Mouse (Mus musculus): ENCODE data around the gene Trappc3l. TPM values are rescaled to one million over a fixed set of nuclear protein-coding genes. Genes with fewer than 3 reads are reported as not detected.

Trappc3l gene
- polyA plus RNA-seq, 1 experiment from 2014 or later: not detected

DNA sequence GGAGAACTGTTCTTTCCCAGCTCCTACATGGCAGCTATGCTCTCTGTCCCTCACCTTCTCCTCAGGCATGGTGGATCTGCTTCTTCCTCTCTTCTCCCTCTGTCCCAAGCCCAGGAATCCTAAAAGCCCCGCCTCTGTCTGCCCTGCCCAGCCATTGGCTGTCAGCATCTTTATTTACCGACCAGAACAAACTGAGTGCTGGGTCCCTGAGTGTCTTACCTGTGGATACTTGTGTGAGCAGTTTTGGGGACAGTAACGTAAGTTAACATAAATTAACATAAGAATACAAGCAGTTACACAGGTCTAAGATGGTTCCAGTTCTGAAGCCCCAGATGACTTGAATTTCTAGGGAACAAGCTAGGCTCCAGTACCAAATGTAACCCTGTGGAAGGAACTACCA lies 29.2 kb downstream of the Trappc3l start:
- no peaks in the 10 kb centered on the region for H3K27me3 ChIP-seq

DNA sequence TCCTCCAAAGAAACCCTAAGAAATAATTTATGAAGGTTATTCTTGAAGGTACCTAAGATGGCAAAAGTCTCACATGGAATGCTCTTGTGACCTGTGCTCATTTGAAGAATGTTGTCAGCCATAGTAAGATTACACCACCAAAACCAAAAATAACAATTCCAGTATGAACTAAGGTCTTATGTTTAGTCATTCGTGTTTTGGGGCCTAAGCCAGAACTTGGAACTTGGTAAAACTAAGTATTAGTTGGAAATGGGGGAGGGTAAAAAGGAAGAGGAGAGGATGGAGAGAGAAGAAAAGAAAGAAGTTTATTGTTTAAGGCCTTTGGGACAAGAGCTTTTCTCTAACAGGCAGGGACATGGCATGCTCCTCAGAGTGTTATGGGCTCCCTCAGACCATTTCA lies 32.2 kb downstream of the Trappc3l start:
- H3K9me3 ChIP-seq: no peaks in the 10 kb centered on the region
- no peak for ATAC-seq (ENCODE audit: low read depth)
- no peak overlapping the region for H3K4me3 ChIP-seq
- H3K36me3 ChIP-seq: no peaks in the 10 kb centered on the region
- no peaks in the 10 kb centered on the region for H3K4me1 ChIP-seq (replicated peaks)
- WGBS: 73% methylated on average over 1 of the region's 1 CpGs
- H3K27ac ChIP-seq (replicated peaks): no peak overlapping the region
- H3K9ac ChIP-seq: no peak overlapping the region
- H3K4me2 ChIP-seq: no peak overlapping the region
- H3K27me3 ChIP-seq: no peaks in the 10 kb centered on the region

More for the DNA sequence above, 29.2 kb downstream of the Trappc3l start:
- H3K27ac ChIP-seq (replicated peaks): no peak overlapping the region
- H3K36me3 ChIP-seq: no peaks in the 10 kb centered on the region
- no peak overlapping the region for H3K4me2 ChIP-seq
- no peaks in the 10 kb centered on the region for H3K4me1 ChIP-seq (replicated peaks)
- H3K9me3 ChIP-seq: no peaks in the 10 kb centered on the region
- WGBS: 55% methylated on average over 3 of the region's 3 CpGs
- no peak for ATAC-seq (ENCODE audit: low read depth)
- no peak overlapping the region for H3K4me3 ChIP-seq
- no peak overlapping the region for H3K9ac ChIP-seq

DNA sequence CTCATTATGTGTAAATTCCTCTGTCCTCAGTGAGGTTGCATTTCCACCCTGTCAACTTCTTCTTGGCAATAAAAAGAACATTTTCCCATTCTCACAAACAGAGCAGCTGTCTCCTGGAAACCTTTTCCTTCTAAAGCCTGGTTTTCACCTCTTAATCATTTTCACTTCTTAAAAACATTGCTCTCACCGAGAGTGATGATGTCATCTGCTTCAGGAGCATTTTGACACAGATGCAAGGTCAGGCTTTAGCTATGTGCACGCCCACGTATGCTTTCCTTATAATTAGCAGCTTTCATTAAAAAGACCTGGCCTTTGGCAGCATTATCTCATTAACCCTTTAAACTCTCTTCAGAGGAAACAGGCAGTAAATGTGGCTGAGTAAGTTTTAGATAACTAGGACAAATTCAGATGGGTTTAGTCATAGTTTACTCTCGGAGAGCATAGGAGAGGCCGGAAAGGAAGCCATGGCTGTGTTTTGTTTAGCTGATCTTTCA lies 33.6 kb downstream of the Trappc3l start:
- Histone ChIP-seq H3K27me3 (no peaks in the 10 kb centered on the region), H3K27ac (replicated peaks) (no peak overlapping the region), H3K9ac (no peak overlapping the region), H3K4me3 (no peak overlapping the region), H3K4me2 (no peak overlapping the region), H3K36me3 (no peaks in the 10 kb centered on the region), H3K9me3 (no peaks in the 10 kb centered on the region), H3K4me1 (replicated peaks) (no peaks in the 10 kb centered on the region)
- ATAC-seq (ENCODE audit: low read depth): no peak
- 65% methylated on average over 5 of the region's 5 CpGs for WGBS

DNA sequence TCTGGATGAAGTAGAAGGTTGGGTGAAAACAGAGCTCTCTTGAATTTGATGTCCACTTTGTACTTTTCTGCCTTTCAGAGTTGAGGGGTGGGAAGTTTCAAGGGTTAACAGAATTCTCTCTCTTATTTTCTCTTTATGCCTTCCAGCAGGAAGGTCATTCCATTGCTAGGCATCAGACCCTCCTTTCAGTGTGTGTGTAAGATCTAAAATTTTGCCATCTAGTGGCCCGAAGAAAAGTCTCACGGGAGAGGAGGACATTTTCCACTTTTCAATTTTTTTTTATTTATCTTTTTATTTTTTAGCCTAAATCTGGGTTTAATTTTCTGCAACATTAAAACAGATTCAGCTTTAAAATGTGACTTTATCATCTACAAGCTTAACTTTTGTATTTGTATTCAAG lies 34.3 kb downstream of the Trappc3l start:
- no peak for ATAC-seq (ENCODE audit: low read depth)
- no peaks in the 10 kb centered on the region for H3K9me3 ChIP-seq
- H3K36me3 ChIP-seq: no peaks in the 10 kb centered on the region
- H3K4me1 ChIP-seq (replicated peaks): no peaks in the 10 kb centered on the region
- WGBS: 60% methylated on average over 2 of the region's 2 CpGs
- H3K9ac ChIP-seq: no peak overlapping the region
- no peak overlapping the region for H3K4me2 ChIP-seq
- no peak overlapping the region for H3K4me3 ChIP-seq
- H3K27ac ChIP-seq (replicated peaks): no peak overlapping the region
- H3K27me3 ChIP-seq: no peaks in the 10 kb centered on the region

DNA sequence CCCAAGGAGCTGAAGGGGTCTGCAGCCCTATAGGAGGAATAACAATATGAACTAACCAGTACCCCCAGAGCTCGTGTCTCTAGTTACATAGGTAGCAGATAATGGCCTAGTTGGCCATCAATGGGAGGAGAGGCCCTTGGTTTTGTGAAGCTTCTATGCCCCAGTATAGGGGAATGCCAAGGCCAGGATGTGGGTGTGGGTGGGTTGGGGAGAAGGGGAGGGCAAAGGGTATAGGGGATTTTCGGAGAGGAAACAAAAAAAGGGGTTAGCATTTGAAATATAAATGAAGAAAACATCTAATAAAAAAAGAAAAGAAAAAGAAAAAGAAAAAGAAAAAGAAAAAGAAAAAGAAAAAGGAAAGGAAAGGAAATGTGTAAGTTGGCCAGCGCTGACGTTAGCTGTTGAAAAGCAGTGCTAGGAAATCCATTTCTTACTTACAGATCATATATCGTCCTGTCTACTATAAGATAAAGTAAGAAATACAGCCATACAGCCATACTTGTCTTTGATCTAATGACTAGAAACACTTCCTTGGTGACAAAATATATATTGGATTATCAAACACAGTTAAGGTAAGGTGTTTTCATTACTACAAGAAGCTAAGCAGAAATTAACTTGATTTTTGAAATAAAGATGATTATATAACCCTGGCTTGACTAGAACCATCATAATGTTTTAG lies 37.3 kb downstream of the Trappc3l start:
- ATAC-seq (ENCODE audit: low read depth): no peak
- Histone ChIP-seq H3K4me3 (no peak overlapping the region), H3K36me3 (no peaks in the 10 kb centered on the region), H3K27me3 (no peaks in the 10 kb centered on the region), H3K4me1 (replicated peaks) (no peaks in the 10 kb centered on the region), H3K4me2 (no peak overlapping the region), H3K9me3 (no peaks in the 10 kb centered on the region), H3K9ac (no peak overlapping the region), H3K27ac (replicated peaks) (no peak overlapping the region)
- WGBS: 87% methylated on average over 5 of the region's 5 CpGs

DNA sequence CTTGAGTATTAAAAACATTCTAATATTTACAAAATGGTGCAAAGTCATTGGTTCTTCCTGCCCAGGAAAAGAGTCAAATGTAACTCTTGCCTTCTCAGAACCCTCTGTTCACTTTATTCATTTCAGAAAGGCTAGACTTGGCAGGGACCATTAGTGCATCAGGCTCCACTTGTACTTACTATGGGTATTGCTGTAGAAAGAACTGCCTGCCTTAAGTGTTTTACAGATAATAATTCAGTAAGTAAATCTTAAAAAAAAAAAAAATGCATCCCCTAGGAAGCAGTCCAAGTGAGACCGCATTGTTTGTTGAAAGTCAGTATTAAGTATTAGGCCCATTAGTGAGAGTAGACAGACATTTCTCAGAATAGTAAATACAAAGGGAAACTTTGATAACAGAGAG lies 49.1 kb downstream of the Trappc3l start:
- 90% methylated on average over 1 of the region's 1 CpGs for WGBS
- ATAC-seq (ENCODE audit: low read depth): no peak

GRCm38 (mm10) chr10:34088515-34088914 lies 51.1 kb downstream of the Trappc3l start:
- Histone ChIP-seq H3K4me2 (no peak overlapping the region), H3K9ac (no peak overlapping the region), H3K4me1 (replicated peaks) (no peaks in the 10 kb centered on the region), H3K9me3 (no peaks in the 10 kb centered on the region), H3K27ac (replicated peaks) (no peak overlapping the region), H3K27me3 (no peaks in the 10 kb centered on the region), H3K36me3 (no peaks in the 10 kb centered on the region), H3K4me3 (no peak overlapping the region)
- ATAC-seq (ENCODE audit: low read depth): no peak
- 85% methylated on average over 2 of the region's 2 CpGs for WGBS

More for the DNA sequence above, 49.1 kb downstream of the Trappc3l start:
- H3K27me3 ChIP-seq: no peaks in the 10 kb centered on the region
- no peaks in the 10 kb centered on the region for H3K4me1 ChIP-seq (replicated peaks)
- H3K27ac ChIP-seq (replicated peaks): no peak overlapping the region
- H3K9me3 ChIP-seq: no peaks in the 10 kb centered on the region
- H3K4me3 ChIP-seq: no peak overlapping the region
- H3K36me3 ChIP-seq: no peaks in the 10 kb centered on the region
- H3K4me2 ChIP-seq: no peak overlapping the region
- H3K9ac ChIP-seq: no peak overlapping the region

GRCm38 (mm10) chr10:34089517-34089916 lies 52.1 kb downstream of the Trappc3l start:
- Histone ChIP-seq H3K9ac (no peak overlapping the region), H3K27ac (replicated peaks) (no peak overlapping the region), H3K4me3 (no peak overlapping the region), H3K9me3 (no peaks in the 10 kb centered on the region), H3K27me3 (no peaks in the 10 kb centered on the region), H3K36me3 (no peaks in the 10 kb centered on the region), H3K4me2 (no peak overlapping the region), H3K4me1 (replicated peaks) (no peaks in the 10 kb centered on the region)
- ATAC-seq (ENCODE audit: low read depth): no peak
- WGBS: 62% methylated on average over 3 of the region's 3 CpGs

DNA sequence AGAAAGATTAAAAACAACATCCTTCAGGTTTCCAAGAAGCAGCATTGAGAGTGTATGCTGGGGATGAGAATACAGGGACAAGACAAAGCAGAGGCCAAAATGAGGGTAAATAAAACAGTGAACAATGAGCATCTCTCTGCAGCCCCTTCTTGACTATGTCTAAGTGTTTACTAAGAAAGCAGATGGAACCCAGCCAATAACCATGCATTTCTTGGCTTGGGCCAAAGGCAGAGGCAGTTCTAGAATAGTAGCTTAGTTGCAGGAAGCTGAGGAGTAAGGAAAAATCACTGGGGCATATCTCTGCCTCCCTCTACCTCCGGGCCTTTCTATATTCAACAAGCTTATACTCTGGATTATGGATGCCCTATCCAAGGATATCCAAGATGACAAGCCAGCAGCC lies 53.1 kb downstream of the Trappc3l start:
- Histone ChIP-seq H3K4me1 (replicated peaks) (no peaks in the 10 kb centered on the region), H3K4me2 (no peak overlapping the region), H3K9ac (no peak overlapping the region), H3K36me3 (no peaks in the 10 kb centered on the region), H3K27me3 (no peaks in the 10 kb centered on the region), H3K4me3 (no peak overlapping the region), H3K9me3 (no peaks in the 10 kb centered on the region), H3K27ac (replicated peaks) (no peak overlapping the region)
- no peak for ATAC-seq (ENCODE audit: low read depth)
- WGBS: 89% methylated on average over 1 of the region's 1 CpGs

GRCm38 (mm10) chr10:34091888-34092287 lies 54.5 kb downstream of the Trappc3l start:
- Histone ChIP-seq H3K36me3 (no peaks in the 10 kb centered on the region), H3K4me1 (replicated peaks) (0 out of 2 replicates have a peak, but pooled peaks cover 6% of the 10 kb centered on the region), H3K9me3 (no peaks in the 10 kb centered on the region), H3K27me3 (no peaks in the 10 kb centered on the region), H3K9ac (no peak overlapping the region), H3K4me3 (no peak overlapping the region), H3K27ac (replicated peaks) (no peak overlapping the region), H3K4me2 (no peak overlapping the region)
- 80% methylated on average over 5 of the region's 5 CpGs for WGBS
- no peak for ATAC-seq (ENCODE audit: low read depth)

DNA sequence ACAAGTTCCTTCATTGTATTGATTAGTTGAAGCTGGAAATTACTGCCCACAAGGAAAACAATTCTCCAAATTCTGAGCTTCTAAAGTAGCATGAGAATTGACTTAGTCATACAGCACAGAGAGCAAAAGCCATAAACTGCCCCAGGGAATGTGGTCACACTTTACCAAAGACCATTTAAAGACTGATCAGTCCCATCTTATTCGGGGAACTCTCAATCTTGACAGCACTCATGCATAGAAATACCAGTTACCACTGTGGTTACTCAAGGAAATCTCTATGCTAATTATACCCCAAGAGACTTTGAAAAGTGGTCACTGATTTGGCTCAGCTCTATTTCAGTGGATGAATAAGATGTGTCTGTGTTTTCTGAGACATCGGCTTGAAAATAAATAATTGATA lies 57.8 kb downstream of the Trappc3l start:
- H3K27me3 ChIP-seq: no peaks in the 10 kb centered on the region
- H3K9ac ChIP-seq: no peak overlapping the region
- H3K4me1 ChIP-seq (replicated peaks): 0 out of 2 replicates have a peak, but pooled peaks cover 6% of the 10 kb centered on the region
- no peaks in the 10 kb centered on the region for H3K9me3 ChIP-seq
- no peaks in the 10 kb centered on the region for H3K36me3 ChIP-seq
- ATAC-seq (ENCODE audit: low read depth): no peak
- 59% methylated on average over 2 of the region's 2 CpGs for WGBS
- H3K4me2 ChIP-seq: no peak overlapping the region
- H3K27ac ChIP-seq (replicated peaks): no peak overlapping the region
- H3K4me3 ChIP-seq: no peak overlapping the region

GRCm38 (mm10) chr10:34095964-34096363 lies 58.6 kb downstream of the Trappc3l start:
- H3K4me1 ChIP-seq (replicated peaks): 0 out of 2 replicates have a peak, but pooled peaks cover 6% of the 10 kb centered on the region
- H3K4me3 ChIP-seq: peak overlapping the region; percentile 19
- 62% methylated on average over 12 of the region's 12 CpGs for WGBS
- H3K4me2 ChIP-seq: peak overlapping the region; percentile 47
- no peaks in the 10 kb centered on the region for H3K9me3 ChIP-seq
- H3K27ac ChIP-seq (replicated peaks): no peak overlapping the region
- no peaks in the 10 kb centered on the region for H3K27me3 ChIP-seq
- 0 out of 2 replicates have a peak overlapping the region, but pooled peaks have one; percentile 18 for H3K9ac ChIP-seq
- ATAC-seq (ENCODE audit: low read depth): peak; percentile 23; the same call in 1 of the 2 replicates
- no peaks in the 10 kb centered on the region for H3K36me3 ChIP-seq

Measured in neural tube, embryonic 13.5 days (tissue).